Mouse (Mus musculus) frontal cortex, adult 2 months (tissue): ENCODE measurements around the gene Rprd1b. TPM values are rescaled to one million over a fixed set of nuclear protein-coding genes. Genes with fewer than 3 reads are reported as not detected.

Source experiments
- DNase-seq, 2 experiments: peaks; one replicate each; pipeline ENCODE4 v3.0.0; 2022; ENCODE audit warnings: low spot score in 1 of 2; ENCODE audit errors: extremely low spot score in 1 of 2
- polyA plus RNA-seq: library from polyadenylated mRNA; depleted of rRNA; stranded (reverse); fragments of >200 nt; gene quantifications from 2 replicates; pipeline ENCODE4 v1.2.3, GENCODE M21; 2012

Gene Rprd1b
- polyA plus RNA-seq, 1 experiment = 17.9 TPM

DNA sequence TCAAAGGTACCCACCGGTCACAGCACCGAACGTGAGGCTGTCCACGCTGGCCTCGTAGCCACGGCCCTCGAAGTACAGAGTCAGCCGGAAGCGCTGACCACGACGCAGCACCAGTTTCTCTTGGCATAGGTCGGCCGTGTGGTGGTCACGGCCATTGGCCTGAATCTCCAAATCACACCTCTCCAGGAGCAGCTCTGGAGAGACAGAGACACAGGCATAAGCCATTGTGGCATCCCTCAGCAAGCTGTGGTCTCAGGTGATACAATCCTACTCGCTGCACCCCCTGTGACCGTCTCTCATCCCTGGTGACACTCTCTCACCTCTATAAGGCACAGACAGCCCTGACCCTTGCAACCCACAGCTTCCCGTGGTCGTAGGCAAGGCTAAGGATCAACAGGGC is 114.7 kb downstream of the Rprd1b start:
- no peak for DNase-seq

DNA sequence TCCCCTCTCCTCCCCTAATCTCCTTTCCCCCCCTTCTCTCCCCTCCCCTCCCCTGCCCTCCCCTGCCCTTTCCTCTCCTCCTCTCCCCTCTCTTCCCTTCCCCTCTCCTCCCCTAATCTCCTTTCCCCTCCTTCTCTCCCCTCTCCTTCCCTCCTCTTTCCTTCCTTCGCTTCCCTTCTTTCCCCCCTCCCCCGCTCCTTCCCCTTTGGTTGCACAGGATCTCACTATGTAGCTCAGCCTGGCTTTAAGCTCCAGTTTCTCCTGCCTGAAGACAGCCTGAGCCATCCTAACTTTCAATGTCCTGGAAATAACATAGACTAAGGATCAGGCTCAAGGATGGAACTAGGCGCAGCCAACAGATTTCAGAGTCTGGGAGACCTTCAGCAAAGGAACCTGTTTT is 115.5 kb downstream of the Rprd1b start:
- no peak for DNase-seq

DNA sequence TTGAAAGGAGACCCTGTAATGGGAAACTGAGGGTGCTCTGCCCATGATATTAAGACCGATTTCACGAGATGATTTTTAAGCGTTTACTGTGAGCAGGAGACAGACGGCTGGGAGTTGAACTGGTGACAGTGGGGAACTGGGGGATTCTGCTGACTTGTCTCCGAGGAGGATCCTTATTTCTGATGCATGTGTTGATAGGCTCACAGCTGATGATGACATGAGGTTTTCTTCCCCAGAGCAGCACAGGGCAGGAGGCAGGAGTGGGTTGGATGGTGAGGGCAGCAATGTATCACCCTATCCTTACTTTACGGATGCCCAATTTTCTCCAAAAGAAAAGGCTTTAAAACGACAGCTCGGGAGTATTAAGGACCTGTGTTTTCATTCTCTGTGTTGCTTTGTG is 116.0 kb downstream of the Rprd1b start:
- no peak for DNase-seq

DNA sequence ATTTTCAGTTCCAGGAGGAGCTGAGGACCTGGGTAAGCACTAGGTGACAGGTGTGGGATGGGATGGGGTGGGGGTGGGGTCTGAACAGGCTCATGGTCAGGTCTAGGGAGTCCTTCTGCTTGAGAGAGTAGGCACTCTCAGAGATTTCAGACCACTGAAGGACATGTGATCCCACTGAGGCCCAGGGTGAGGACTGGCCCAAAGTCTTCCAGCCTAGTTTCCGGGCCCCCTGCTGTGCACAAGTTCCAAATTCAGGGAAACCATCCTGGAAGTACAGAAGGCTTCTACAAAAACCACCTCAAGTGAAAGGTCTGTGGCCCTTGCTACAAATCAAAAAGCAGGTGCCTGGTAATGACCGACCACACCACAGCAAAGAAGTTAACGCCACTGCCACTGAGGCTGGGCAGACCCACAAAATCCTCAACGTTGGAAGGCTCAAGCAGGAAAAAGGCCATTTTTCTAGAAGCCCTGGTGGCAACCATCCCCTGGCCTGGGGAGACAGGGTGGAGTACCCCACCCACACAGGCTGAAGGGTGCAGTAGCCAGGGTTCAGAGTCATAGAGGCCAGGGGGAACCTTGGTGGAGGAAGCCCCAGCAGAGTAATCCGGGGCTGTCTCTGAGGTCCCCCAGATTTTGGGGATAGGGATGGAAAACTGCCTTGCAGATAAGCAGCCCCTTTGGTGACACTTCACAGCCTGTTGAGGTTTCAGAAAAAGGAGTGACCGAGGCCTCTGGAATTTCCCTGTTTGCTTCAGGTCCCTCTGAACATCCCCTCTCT is 116.6 kb downstream of the Rprd1b start:
- DNase-seq = no peak

DNA sequence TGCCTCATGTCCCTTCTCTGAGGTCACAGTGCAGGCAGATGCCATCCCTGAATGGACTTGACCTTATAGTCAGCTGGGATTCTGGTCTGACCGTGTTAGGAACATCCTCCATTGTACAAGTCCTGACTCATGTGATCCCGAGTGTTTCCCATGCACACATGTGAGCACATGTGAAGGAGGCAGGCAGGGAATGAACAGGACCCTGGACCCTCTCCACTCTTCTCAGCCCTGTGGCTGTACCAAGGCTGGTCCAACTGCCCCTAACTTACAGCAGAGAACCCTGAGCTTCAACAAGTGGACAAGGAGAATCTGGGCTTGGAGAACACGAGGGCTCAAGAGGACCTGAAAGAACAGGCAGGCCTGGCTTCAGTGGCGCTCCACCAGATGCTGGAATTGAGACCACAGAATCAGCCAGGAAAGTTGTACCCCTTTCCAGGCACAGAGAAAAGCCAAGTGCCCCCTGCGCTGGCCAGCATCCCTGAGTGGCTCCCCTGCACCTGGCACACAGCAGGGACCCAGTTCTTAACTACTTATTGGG is 117.3 kb downstream of the Rprd1b start:
- no peak for DNase-seq

GRCm38 (mm10) chr2:158146223-158146622 is 117.9 kb downstream of the Rprd1b start, which contains the start of gene Tgm2:
Gene Tgm2, minus strand, starts transcription at chr2:158146436.
- peak; percentile 33 to 82 for DNase-seq

DNA sequence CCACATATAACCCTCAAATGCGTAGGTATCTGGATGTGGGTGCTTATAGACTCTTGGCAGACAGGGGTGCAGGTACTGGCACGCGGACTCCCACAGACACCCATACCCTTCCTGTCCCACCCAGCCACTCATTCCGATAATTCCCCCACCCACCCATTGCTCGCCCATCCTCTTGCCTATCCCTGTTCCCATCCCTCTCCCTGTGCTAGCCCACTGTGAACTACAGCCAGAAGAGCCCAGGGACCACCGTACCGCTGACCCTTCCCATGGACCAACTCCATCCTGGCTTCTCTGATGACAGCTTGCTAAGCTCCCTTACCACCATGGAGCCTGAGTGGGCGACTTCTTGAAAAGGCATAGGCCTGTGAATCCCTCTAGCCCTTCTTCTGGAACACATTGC is 118.7 kb downstream of the Rprd1b start:
- DNase-seq = no peak

GRCm38 (mm10) chr2:158151077-158151476 is 122.8 kb downstream of the Rprd1b start:
- DNase-seq = no peak

DNA sequence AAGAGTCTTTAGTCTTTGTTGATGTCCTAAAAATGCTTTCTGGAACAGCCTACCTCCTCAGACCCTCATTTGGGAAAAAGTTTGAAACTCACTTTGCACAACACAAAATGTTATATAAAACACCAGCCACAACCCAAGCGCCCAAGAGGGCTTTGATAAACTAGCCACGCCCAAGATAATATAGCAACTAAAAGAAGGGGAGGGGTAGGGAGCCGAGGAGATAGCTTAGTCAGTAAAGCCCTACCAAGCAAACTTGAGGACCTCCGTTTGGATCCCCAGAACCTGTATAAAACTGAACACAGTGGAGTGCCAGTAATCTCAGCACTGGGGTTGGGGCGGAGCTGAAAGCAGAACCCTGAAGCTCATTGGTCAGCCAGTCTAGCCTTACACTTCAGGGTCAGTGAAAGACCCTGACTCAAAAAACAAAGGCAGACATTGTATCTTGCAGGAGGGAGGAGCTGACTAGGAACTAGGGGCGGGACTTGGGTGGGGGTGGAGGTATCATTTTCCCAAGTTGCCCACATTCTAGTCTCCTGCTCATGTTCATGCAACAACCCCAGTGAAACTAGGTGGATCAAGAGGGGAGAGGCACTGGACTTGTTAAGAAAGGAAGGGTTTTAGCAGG is 124.5 kb downstream of the Rprd1b start:
- no peak for DNase-seq

DNA sequence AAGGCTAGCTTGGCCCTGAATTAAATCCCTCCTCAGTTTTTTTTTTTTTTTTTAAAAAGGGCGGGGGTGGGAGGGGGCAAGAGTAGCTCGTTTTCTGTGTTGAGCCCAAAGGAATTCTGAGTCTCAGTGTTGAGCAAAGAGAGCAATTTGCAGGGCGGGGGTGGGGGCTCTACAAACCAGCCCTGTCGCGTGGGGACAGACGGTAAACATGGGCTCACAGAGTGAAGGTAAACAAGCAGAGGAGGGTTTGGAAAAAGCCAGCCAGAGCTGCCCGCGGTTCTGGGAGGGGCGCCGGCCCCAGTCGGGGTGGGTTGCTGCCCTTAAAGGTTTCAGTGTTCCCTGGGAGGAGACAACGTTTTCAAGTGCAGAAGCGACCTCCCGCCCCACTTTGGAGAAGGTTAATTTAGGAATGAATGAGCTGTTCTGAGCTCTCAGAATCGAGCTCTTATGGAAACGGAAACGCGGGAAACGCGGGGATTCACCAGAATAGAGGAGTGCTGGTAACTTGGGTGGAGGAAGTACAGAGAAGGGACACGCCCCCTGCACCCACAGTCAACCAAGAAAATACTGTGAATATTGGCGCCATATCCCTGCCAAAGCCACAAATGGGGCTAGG is 125.5 kb downstream of the Rprd1b start:
- DNase-seq = no peak

- no peak for DNase-seq
Measured at GRCm38 (mm10) chr2:158154641-158155040, 126.3 kb downstream of the Rprd1b start.

DNA sequence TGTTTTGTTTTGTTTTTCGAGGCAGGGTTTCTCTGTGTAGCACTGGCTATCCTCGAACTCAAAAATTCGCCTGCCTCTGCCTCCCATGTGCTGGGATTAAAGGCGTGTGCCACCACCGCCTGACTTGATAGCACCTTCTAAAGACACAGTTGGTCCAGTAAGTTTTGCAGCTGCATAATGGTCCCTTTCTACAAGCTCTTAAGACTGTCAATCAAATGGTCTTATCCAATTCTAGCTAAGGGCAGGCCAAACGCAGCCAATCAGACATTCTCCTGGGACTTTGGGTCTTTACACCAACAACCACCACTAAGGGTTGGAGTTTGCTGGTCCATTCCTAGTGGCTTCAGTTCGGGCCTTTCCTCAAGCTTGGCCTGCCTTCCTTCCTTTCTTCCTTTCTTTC is 126.8 kb downstream of the Rprd1b start:
- DNase-seq = no peak

DNA sequence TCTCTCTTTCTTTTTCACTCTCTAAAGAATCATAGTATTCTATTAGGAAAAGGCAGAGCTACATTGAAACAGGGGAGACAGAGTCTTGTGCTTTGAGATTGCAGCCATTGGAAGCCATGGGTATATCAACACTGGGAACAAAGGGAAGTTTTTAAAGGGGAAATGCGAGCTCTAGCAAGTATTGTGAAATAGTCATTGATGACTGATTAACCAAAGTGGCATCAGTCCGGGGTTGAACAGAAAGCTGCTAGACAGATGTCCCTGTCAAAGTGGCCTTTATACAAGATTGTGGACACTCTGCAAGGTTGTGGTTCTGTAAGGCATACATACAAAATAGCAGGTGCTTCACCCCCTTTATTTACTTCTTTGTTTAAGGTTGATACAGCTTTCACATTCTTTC is 127.3 kb downstream of the Rprd1b start:
- DNase-seq = no peak

GRCm38 (mm10) chr2:158156487-158156886 is 128.2 kb downstream of the Rprd1b start:
- no peak for DNase-seq

GRCm38 (mm10) chr2:158157654-158158053 is 129.4 kb downstream of the Rprd1b start:
- DNase-seq = no peak

- DNase-seq = no peak
Measured at GRCm38 (mm10) chr2:158159376-158160235, 131.3 kb downstream of the Rprd1b start.

DNA sequence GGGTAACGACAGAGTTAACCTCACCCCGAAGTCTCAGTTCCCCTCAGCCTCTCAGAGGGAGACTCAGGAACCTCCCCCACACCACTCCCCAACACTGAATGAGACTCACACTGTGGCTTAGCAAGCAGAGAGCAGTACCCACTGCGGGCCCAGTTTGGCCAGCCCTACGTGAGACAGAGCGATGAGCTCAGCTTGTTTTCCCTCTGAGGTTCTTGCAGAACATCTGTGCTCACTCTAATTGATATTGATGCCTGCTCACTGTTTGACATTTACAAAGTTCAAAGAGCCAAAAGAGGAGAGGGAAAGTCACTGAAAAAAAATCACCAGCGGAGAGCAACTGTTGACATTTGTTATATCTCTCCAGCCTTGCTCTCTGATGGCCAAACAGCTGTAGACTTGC is 133.5 kb downstream of the Rprd1b start:
- DNase-seq = no peak

GRCm38 (mm10) chr2:158163034-158163433 is 134.7 kb downstream of the Rprd1b start:
- DNase-seq = no peak

GRCm38 (mm10) chr2:158165776-158166175 is 137.5 kb downstream of the Rprd1b start:
- no peak for DNase-seq

- no peak for DNase-seq
Measured at GRCm38 (mm10) chr2:158166628-158167027, 138.3 kb downstream of the Rprd1b start.
